Mouse (Mus musculus): ENCODE data around the gene Gse1.

- no peak for TF ChIP-seq CTCF (conservative IDR thresholded peaks at IDR 0.05; ENCODE audit: insufficient read depth, insufficient read length, low read depth, low read length)
- no peak for TF ChIP-seq POLR2A (IDR thresholded peaks at IDR 0.05; ENCODE audit: low read depth, low read length)
These were observed 3.5 kb upstream of the Gse1 start for GRCm38 (mm10) chr8:120224521-120225420.

All from kidney, adult 2 months (tissue).